Mouse (Mus musculus): Measurements from ENCODE around the gene Gucy2f. TPM values are rescaled to one million over a fixed set of nuclear protein-coding genes. Genes with fewer than 3 reads are reported as not detected.
"Not testable (repeated sequence)": the region's sequence is repeated elsewhere in the genome, so short reads cannot be mapped to it uniquely, and the experiment has no call there.

The Gucy2f gene
- polyA plus RNA-seq (2016; fragmentation: Nextera tagmentation; extraction: Ambion mirVana), result not detected in 2 replicates

- no peak for ATAC-seq (ENCODE audit: insufficient number of reproducible peaks, insufficient read depth, low FRiP score, low TSS enrichment, low read depth)
- Histone ChIP-seq H3K27ac (no peak within 1 kb of the TSS), H3K4me2 (no peak within 1 kb of the TSS), H3K4me3 (replicated peaks) (no peak within 1 kb of the TSS), H3K27me3 (peaks cover 34% of the 10 kb centered on the region), H3K36me3 (no peaks in the 10 kb centered on the region), H3K9me3 (no peaks in the 10 kb centered on the region), H3K9ac (replicated peaks) (no peak within 1 kb of the TSS), H3K4me1 (replicated peaks) (no peaks in the 10 kb centered on the region)
- 33% methylated on average over 5 of the region's 5 CpGs for WGBS
These were observed at the start of gene Gucy2f for GRCm38 (mm10) chrX:142196831-142197230. TSS of gene Gucy2f (minus strand) at chrX:142196931.

DNA sequence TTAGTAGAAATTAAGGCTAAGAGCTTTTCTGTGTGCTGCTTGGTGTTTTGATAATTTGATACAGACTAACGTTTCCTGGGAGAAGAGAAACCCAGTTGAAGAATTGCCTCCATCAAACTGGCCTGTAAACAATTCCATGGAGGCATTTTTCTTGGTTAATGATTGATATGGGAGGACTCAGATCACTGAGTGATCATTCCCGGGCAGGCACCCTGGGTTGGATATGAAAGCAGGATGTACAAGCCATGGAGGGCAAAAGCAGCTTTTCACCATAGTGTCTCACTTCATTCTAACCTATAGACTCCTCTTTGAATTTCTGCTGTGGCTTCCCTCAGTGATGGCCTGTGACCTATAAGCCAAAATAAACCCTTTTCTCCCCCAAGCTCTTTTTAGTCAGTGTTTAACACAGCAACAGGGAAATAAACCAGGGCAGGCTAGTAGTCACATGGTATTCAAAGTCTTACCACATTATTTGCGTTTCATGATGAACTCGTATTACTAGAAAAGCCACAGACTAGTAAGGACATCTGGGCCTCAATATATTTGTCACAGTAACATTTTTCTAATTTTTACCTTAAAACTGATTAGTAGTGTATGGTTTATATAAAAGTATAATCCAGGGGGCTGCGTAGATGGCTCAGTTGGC, 49.1 kb upstream of the Gucy2f start:
- Histone ChIP-seq H3K9me3 (no peaks in the 10 kb centered on the region), H3K4me3 (replicated peaks) (no peak overlapping the region), H3K4me2 (no peak overlapping the region), H3K27me3 (peaks cover 16% of the 10 kb centered on the region), H3K4me1 (replicated peaks) (no peaks in the 10 kb centered on the region), H3K36me3 (no peaks in the 10 kb centered on the region), H3K9ac (replicated peaks) (no peak overlapping the region), H3K27ac (no peak overlapping the region)
- 77% methylated on average over 5 of the region's 5 CpGs for WGBS
- no peak for ATAC-seq (ENCODE audit: insufficient number of reproducible peaks, insufficient read depth, low FRiP score, low TSS enrichment, low read depth)

DNA sequence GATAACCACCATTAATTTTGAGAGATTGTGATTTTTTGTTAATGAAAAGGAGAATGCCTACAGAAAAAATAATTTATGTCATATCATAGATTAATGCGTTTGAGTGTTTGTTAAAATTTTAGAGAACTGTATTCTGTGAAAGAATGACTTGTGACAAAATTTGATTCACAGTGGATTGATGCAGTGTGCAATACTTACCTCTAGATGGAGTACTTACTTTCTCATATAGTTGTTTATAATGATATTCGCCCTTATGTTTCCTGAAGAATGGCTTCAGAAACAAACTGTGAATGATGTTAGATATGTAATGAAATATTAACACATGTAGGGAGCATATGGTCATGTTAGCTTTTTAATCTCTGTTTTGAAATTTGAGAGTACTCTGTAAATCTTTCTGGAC, 40.4 kb upstream of the Gucy2f start:
- no peak overlapping the region for H3K9ac ChIP-seq (replicated peaks)
- H3K27ac ChIP-seq, result no peak overlapping the region
- 63% methylated on average over 2 of the region's 2 CpGs for WGBS
- H3K4me2 ChIP-seq, result no peak overlapping the region
- 0 out of 2 replicates have a peak, but pooled peaks cover 6% of the 10 kb centered on the region for H3K27me3 ChIP-seq
- H3K36me3 ChIP-seq, result no peaks in the 10 kb centered on the region
- ATAC-seq (ENCODE audit: insufficient number of reproducible peaks, insufficient read depth, low FRiP score, low TSS enrichment, low read depth), result no peak
- H3K4me1 ChIP-seq (replicated peaks), result no peaks in the 10 kb centered on the region
- H3K9me3 ChIP-seq, result no peaks in the 10 kb centered on the region
- H3K4me3 ChIP-seq (replicated peaks), result no peak overlapping the region

- not testable (repeated sequence) for ATAC-seq (ENCODE audit: insufficient number of reproducible peaks, insufficient read depth, low FRiP score, low TSS enrichment, low read depth); H3K4me1 ChIP-seq (replicated peaks); H3K27me3 ChIP-seq; H3K9me3 ChIP-seq; H3K4me2 ChIP-seq; H3K4me3 ChIP-seq (replicated peaks); H3K36me3 ChIP-seq; H3K27ac ChIP-seq; H3K9ac ChIP-seq (replicated peaks)
- WGBS, result 90% methylated on average over 1 of the region's 1 CpGs
These were observed 39.4 kb upstream of the Gucy2f start for GRCm38 (mm10) chrX:142236146-142236545.

DNA sequence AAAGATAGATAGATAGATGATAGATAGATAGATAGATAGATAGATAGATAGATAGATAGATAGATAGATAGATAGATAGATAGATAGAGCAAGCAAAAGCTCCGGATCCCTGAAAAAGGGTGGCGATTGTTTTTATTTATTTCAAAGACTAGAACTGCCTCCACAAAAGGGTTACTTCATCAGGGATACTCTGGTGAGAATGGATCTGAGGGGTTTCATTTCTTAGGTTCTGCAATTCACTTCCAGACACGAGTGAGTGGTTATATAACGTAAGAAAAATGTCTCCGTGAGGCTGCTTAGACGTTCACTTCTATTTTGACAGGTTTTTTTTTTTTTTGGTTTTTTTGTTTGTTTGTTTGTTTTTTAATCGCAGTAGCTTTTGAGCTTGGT, 32.0 kb upstream of the Gucy2f start:
- Histone ChIP-seq H3K27me3 (no peaks in the 10 kb centered on the region), H3K4me3 (replicated peaks) (peak overlapping the region; percentile 52), H3K36me3 (no peaks in the 10 kb centered on the region), H3K9ac (replicated peaks) (no peak overlapping the region), H3K9me3 (no peaks in the 10 kb centered on the region), H3K4me2 (peak overlapping the region; percentile 49), H3K4me1 (replicated peaks) (no peaks in the 10 kb centered on the region), H3K27ac (no peak overlapping the region)
- 47% methylated on average over 7 of the region's 7 CpGs for WGBS
- no peak for ATAC-seq (ENCODE audit: insufficient number of reproducible peaks, insufficient read depth, low FRiP score, low TSS enrichment, low read depth)

- peak; percentile 92 for ATAC-seq (ENCODE audit: insufficient number of reproducible peaks, insufficient read depth, low FRiP score, low TSS enrichment, low read depth)
- WGBS, result 16% methylated on average over 26 of the region's 42 CpGs
- Histone ChIP-seq H3K4me1 (replicated peaks) (no peaks in the 10 kb centered on the region), H3K9me3 (no peaks in the 10 kb centered on the region), H3K4me2 (peak overlapping the region; percentile 49), H3K4me3 (replicated peaks) (peak overlapping the region; percentile 52), H3K27me3 (0 out of 2 replicates have a peak, but pooled peaks cover 3% of the 10 kb centered on the region), H3K9ac (replicated peaks) (peak overlapping the region; percentile 52), H3K36me3 (no peaks in the 10 kb centered on the region), H3K27ac (peak overlapping the region; percentile 84)
These were observed 31.5 kb upstream of the Gucy2f start for GRCm38 (mm10) chrX:142228055-142228768.

- H3K4me1 ChIP-seq (replicated peaks), result no peaks in the 10 kb centered on the region
- H3K27ac ChIP-seq, result no peak overlapping the region
- H3K4me3 ChIP-seq (replicated peaks), result peak overlapping the region; percentile 52
- peak; percentile 78 for ATAC-seq (ENCODE audit: insufficient number of reproducible peaks, insufficient read depth, low FRiP score, low TSS enrichment, low read depth)
- H3K9ac ChIP-seq (replicated peaks), result no peak overlapping the region
- 15% methylated on average over 15 of the region's 15 CpGs for WGBS
- peak overlapping the region; percentile 49 for H3K4me2 ChIP-seq
- 0 out of 2 replicates have a peak, but pooled peaks cover 4% of the 10 kb centered on the region for H3K27me3 ChIP-seq
- no peaks in the 10 kb centered on the region for H3K9me3 ChIP-seq
- H3K36me3 ChIP-seq, result no peaks in the 10 kb centered on the region
These were observed 30.8 kb upstream of the Gucy2f start for GRCm38 (mm10) chrX:142227398-142228054.

GRCm38 (mm10) chrX:142226542-142226941, 29.8 kb upstream of the Gucy2f start, which contains the start of gene Nxt2:
TSS of gene Nxt2 (plus strand) at chrX:142226770.
- no peaks in the 10 kb centered on the region for H3K9me3 ChIP-seq
- no peak within 1 kb of the TSS for H3K27ac ChIP-seq
- ATAC-seq (ENCODE audit: insufficient number of reproducible peaks, insufficient read depth, low FRiP score, low TSS enrichment, low read depth), result no peak
- no peaks in the 10 kb centered on the region for H3K36me3 ChIP-seq
- no peaks in the 10 kb centered on the region for H3K4me1 ChIP-seq (replicated peaks)
- H3K4me3 ChIP-seq (replicated peaks), result peak within 1 kb of the TSS; percentile 52
- WGBS, result 87% methylated on average over 14 of the region's 14 CpGs
- peak within 1 kb of the TSS; percentile 49 for H3K4me2 ChIP-seq
- 0 out of 2 replicates have a peak, but pooled peaks cover 4% of the 10 kb centered on the region for H3K27me3 ChIP-seq
- no peak within 1 kb of the TSS for H3K9ac ChIP-seq (replicated peaks)

DNA sequence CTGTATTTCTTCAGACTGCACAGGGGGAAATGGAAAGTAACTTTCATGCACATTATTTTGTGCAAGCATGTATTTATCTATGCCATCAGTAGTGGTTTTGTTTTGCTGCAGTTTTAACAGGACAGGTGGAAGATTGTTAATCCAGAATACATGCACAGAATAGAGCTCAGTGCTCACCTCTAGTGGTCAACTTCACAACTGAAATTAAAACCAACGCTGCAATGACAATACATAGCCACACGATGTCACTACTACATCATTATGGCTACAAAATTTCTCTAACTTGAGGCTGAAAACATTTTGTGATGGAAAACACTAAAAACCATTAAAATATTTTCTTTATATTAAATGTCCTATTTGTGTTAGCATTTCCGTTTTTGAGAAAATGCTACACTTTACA, 3.6 kb upstream of the Gucy2f start:
- H3K27me3 ChIP-seq, result peaks cover 24% of the 10 kb centered on the region

DNA sequence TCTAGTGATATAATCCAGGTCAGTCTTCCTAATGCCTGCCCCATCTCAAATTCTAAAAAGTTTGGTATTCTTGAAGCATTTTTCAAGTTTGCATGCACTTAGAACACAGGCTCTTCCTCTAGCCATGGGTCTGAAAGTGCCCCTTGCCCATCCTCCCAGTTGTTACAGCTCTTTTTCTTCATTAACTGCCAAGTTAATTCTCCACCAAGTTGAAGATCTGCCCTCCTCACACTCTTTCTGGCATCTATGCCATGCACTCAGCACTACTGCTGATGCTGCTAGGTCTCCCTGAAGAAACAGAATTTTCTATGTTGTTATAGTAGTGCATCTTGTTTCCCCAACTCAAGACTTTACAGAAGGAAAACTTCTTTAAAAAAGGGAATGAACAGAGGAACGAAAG, 1.2 kb downstream of the Gucy2f start:
- no peaks in the 10 kb centered on the region for H3K9me3 ChIP-seq
- H3K4me2 ChIP-seq, result no peak overlapping the region
- H3K4me3 ChIP-seq (replicated peaks), result no peak overlapping the region
- no peak overlapping the region for H3K9ac ChIP-seq (replicated peaks)
- no peak overlapping the region for H3K27ac ChIP-seq
- peaks cover 37% of the 10 kb centered on the region for H3K27me3 ChIP-seq
- ATAC-seq (ENCODE audit: insufficient number of reproducible peaks, insufficient read depth, low FRiP score, low TSS enrichment, low read depth), result no peak
- H3K36me3 ChIP-seq, result no peaks in the 10 kb centered on the region
- no peaks in the 10 kb centered on the region for H3K4me1 ChIP-seq (replicated peaks)
- WGBS, result 81% methylated on average over 1 of the region's 1 CpGs

More for the DNA sequence above, 3.6 kb upstream of the Gucy2f start:
- H3K4me1 ChIP-seq (replicated peaks), result no peaks in the 10 kb centered on the region
- H3K4me2 ChIP-seq, result no peak overlapping the region
- no peak overlapping the region for H3K9ac ChIP-seq (replicated peaks)
- H3K36me3 ChIP-seq, result no peaks in the 10 kb centered on the region
- WGBS, result 15% methylated on average over 3 of the region's 3 CpGs
- no peak overlapping the region for H3K27ac ChIP-seq
- no peak for ATAC-seq (ENCODE audit: insufficient number of reproducible peaks, insufficient read depth, low FRiP score, low TSS enrichment, low read depth)
- H3K4me3 ChIP-seq (replicated peaks), result no peak overlapping the region
- H3K9me3 ChIP-seq, result no peaks in the 10 kb centered on the region

GRCm38 (mm10) chrX:142194420-142194819, 2.3 kb downstream of the Gucy2f start:
- 65% methylated on average over 6 of the region's 6 CpGs for WGBS
- Histone ChIP-seq H3K27ac (no peak overlapping the region), H3K4me2 (no peak overlapping the region), H3K9me3 (no peaks in the 10 kb centered on the region), H3K9ac (replicated peaks) (no peak overlapping the region), H3K4me1 (replicated peaks) (no peaks in the 10 kb centered on the region), H3K36me3 (no peaks in the 10 kb centered on the region), H3K4me3 (replicated peaks) (no peak overlapping the region), H3K27me3 (peaks cover 43% of the 10 kb centered on the region)
- no peak for ATAC-seq (ENCODE audit: insufficient number of reproducible peaks, insufficient read depth, low FRiP score, low TSS enrichment, low read depth)
